Mouse (Mus musculus): Measurements from ENCODE around the gene Ptprn. TPM values are rescaled to one million over a fixed set of nuclear protein-coding genes. Genes with fewer than 3 reads are reported as not detected.

Ptprn gene
- total RNA-seq, 4 experiments from 2014 or later = 59.0 to 80.7 (median 66.5) TPM

DNA sequence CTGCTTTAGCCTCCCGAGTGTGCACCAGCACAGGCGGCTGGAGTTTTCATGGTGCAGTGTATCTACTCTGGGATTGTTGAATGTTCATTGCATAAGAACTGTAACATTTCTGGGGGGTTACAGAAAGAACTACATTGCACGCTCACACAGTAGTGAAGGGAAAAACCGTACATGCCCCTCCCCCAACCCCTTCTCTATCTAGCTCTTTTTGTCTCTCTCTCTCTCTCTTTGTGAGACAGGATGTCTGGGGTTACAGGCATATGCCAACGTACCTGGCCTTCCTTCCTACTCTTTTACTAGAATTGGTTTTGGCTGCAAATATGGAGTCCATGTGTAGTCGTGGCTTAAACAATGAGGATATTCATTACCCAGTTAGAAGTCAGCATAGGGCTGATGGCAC lies 41.4 kb downstream of the Ptprn start:
- no peak for DNase-seq

DNA sequence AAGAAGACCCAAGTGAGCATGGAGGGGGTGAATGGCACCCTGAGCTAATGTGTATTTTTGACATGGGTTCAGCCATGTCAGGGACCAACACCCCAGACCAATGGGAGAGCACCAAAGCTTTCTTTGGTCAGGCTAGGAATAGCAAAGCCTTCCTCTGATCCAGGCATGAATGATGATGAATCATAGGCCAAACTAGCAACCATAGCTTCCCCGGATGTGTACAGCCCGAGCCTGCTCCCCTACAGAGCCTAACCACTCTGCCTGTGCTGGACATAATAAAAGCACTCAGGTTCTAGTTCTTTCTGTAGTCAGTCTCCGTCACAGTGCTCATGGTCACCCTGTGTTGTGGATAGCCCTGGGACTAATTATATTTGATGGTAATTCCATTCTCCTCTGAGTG lies 42.8 kb downstream of the Ptprn start:
- DNase-seq = no peak

DNA sequence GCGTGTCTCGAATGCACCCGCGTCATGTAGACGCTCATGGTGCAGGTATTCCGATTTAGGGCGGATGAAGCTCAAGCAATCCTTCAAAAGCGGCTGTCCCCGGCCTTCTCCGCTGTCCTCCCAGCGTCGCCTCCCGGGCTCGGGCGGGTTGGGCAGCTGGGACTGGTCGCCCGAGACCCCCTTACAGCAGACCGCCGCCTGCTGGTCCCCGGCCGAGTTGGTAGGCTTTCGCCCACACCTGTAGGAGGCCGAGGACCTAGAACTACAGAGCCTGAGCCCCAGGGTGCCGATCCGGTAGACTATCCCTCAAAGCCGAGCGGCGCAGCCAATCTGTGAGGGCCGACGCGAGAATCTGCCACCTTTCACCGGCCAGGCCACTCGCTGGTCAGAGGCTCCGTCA lies 44.8 kb downstream of the Ptprn start, which contains the start of gene Tuba4a:
TSS of gene Tuba4a (minus strand) at position 335 of the 400 bp plus-strand sequence.
- DNase-seq = no peak

DNA sequence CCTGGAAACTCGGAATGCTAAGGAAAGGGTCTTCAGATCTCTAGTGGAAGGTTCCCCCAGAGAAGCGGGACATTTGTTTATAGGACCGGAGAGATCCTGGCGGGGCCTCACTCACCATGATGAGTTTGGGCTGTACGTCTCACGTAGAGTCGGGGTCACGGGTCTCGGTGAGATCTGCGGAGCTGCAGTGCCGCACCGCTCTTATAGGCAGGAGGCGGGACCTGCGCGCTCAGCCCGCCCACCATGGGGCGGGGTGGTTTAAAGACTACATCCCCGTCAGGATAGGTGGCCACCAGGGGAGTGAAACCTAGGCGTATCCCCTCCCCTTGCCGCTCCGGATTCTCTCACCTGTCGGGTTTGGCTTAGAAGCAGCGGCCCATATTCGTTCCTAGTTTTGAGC lies 45.2 kb downstream of the Ptprn start:
- DNase-seq = peak; percentile 81

DNA sequence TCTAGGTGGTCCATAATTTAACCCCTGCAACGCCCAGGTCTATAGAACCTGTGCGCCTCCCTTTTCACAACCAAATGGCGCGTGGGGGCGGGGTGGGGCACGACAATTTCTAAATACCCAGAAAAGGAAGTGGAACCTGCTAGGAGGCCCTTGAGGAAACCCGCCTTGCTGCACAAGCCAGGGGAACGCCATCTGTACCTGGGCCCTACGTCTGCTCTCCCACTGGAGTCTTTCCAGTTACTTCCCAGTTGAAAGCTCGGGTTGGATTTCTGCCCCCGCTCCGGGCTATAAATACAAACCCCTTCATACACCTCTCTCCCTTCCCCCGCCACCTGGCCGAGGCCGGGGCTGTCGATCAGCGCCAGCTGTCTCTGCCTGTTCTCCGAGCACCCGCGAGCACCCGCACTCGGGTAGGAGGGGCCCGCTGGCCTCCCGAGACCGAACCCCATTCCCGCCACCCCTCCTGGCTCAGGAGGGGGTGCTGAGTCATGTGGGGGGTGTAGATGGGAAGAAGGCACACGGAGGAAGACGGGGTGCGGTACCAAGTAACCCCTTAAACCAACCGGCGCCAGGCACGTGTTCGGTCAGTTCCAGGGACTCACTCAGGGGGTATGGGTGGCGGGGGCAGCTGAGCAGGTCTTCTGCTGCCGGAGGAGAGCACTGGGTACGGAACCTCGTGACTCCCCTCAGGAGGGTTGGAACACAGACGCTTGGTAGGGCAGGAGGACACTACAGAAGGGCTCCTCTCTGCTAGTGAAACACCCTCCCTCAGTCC lies 45.9 kb downstream of the Ptprn start:
- DNase-seq = no peak

GRCm38 (mm10) chr1:75217893-75218226 lies 46.4 kb downstream of the Ptprn start:
- DNase-seq = no peak

GRCm38 (mm10) chr1:75216797-75217585 lies 47.3 kb downstream of the Ptprn start:
- no peak for DNase-seq

DNA sequence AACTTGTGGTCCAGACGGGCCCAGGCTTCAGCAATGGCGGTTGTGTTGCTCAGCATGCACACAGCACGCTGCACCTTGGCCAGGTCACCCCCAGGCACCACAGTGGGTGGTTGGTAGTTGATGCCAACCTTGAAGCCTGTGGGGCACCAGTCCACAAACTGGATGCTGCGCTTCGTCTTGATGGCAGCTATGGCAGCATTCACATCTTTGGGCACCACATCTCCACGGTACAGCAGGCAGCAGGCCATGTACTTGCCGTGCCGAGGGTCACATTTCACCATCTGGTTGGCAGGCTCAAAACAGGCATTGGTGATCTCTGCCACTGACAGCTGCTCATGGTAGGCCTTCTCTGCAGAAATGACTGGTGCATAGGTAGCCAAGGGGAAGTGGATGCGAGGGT lies 48.5 kb downstream of the Ptprn start:
- no peak for DNase-seq

GRCm38 (mm10) chr1:75214886-75215285 lies 49.4 kb downstream of the Ptprn start:
- DNase-seq = no peak

- DNase-seq = no peak
These were observed 49.9 kb downstream of the Ptprn start for GRCm38 (mm10) chr1:75214442-75214841.

DNA sequence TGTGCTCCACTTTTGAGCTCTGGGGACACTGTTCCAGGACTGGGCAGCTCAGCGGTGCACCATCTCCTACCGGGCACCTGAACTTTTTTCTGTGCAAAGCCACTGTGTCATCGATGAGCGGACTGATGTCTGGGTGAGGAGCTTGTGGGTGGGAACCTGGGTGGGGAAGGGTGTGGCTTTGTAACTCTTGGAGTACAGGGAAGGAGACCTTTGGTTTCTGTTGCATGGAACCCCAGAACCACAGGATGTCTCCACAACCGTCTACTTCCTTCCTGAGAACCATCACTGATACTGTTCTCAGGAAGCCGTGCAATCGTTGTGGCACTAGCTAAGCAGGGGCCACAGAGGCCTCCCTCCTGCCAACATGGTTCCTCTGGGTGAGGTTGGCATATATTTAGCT lies 51.2 kb downstream of the Ptprn start:
- no peak for DNase-seq

DNA sequence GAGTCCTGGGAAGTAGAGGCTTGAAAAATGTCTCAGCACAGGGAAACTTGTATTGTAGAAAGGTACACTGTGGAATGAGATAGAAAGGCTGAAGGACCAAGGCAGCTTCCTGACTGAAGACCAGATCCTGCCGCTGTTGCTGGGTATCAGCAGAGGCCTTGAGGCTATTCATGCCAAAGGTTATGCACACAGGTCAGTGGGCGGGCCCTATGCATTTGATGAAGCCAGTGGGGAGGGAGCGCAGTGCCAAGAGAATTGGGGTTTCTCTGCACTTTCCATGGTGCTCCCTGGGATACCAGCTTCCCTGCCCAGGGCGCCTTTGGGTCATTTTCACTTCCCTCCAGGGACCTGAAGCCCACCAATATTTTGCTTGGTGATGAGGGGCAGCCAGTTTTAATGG lies 51.8 kb downstream of the Ptprn start:
- DNase-seq = no peak

DNA sequence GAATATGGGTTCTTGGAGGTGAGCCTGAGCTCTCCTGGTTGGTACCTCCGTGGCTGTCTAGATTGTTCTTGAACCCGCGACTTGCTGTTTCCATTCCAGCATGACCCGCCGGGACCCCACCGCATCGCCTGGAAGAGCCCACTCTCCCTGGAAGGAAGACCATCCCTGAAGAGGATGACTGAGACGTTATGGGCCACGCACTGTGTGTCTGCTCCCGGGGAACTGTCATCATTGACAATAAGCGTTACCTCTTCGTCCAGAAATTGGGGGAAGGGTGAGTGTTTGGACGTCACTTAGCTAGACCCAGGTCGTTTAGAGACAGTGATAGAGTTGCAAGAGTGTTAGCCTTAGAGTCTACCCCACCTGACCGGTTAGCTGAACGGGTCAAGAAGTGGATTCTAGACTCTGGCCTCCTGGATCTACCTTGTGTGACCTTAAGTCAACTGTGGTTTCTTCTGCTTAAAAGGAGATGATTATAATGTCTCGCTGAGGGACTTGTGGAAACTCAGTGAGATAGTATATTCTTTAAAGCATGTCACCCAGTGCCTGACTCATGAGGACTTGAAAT lies 53.1 kb downstream of the Ptprn start:
- no peak for DNase-seq

- peak; percentile 95 for DNase-seq
These were observed 53.9 kb downstream of the Ptprn start, which contains the start of the genes Glb1l and Stk16 for GRCm38 (mm10) chr1:75210136-75211087. Gene Glb1l (minus strand): TSS chr1:75210813. Gene Stk16 (plus strand): TSS chr1:75210838.

GRCm38 (mm10) chr1:75208967-75209678 lies 55.2 kb downstream of the Ptprn start:
- peak; percentile 34 for DNase-seq

DNA sequence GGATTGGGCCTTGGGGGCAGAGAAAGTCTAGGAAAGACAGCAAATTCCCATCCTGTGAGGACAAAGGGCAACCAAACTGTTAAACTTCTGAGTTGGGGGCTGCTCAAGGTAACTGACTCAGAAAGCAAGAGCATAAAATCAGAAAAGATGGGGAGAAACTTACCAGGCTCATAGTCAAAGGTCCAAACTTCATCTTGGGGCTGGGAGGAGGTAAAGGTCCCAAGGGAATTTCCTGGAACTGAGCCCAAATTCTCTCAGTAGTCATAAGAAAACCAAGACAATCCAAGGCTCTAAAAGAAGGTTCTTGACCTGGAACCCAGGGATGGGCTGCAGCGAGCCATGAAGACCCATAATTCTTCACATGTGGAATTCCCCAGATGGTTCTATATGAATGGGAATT lies 63.1 kb downstream of the Ptprn start:
- no peak for DNase-seq

Small RNAs within 50 kb of the gene (microRNA-seq; reads per million reads assigned to microRNA genes)
- 0 reads per million in 2 experiments for gene Gm27943

Other genes with a start within 250 kb of the Ptprn start
- 1 to 10 TPM; 5.7 to 7.3 (median 7.2) TPM for gene Nhej1, start 139.3 kb downstream of the Ptprn start, total RNA-seq (2022)
- under 1 TPM; 0.15 to 0.77 (median 0.29) TPM for gene Slc23a3, start 130.6 kb downstream of the Ptprn start, total RNA-seq (2022)
- 10 to 100 TPM; 38.5 to 48.6 (median 43.4) TPM for gene Cnppd1, start 121.8 kb downstream of the Ptprn start, total RNA-seq (2022)
- gene Retreg2, start 121.7 kb downstream of the Ptprn start, total RNA-seq (2022) = 100 to 1,000 TPM in 3 of 4 experiments, 10 to 100 TPM in 1; 98.5 to 113 (median 104) TPM
- gene Zfand2b, start 95.9 kb downstream of the Ptprn start, total RNA-seq (2022) = 10 to 100 TPM; 34.2 to 39.7 (median 36.2) TPM
- 10 to 100 TPM; 20.9 to 32.9 (median 31.4) TPM for gene Abcb6, start 84.1 kb downstream of the Ptprn start, total RNA-seq (2022)
- 10 to 100 TPM; 17.0 to 28.2 (median 22.8) TPM for gene Ankzf1, start 72.4 kb downstream of the Ptprn start, total RNA-seq (2022)
- 10 to 100 TPM; 41.9 to 52.6 (median 47.6) TPM for gene Atg9a, start 72.3 kb downstream of the Ptprn start, total RNA-seq (2022)
- gene Glb1l, start 53.7 kb downstream of the Ptprn start, total RNA-seq (2022) = 10 to 100 TPM; 19.4 to 49.8 (median 33.2) TPM
- 100 to 1,000 TPM; 102 to 131 (median 120) TPM for gene Stk16, start 53.7 kb downstream of the Ptprn start, total RNA-seq (2022)
- 10 to 100 TPM; 43.5 to 54.4 (median 49.1) TPM for gene Tuba4a, start 44.6 kb downstream of the Ptprn start, total RNA-seq (2022)
- not detected for gene A630095N17Rik, start 32.4 kb downstream of the Ptprn start, total RNA-seq (2022)
- 100 to 1,000 TPM in 3 of 4 experiments, 10 to 100 TPM in 1; 85.7 to 111 (median 108) TPM for gene Dnajb2, start 28.1 kb downstream of the Ptprn start, total RNA-seq (2022)
- gene Resp18, start 13.9 kb upstream of the Ptprn start, total RNA-seq (2022) = 100 to 1,000 TPM; 143 to 279 (median 188) TPM
- 100 to 1,000 TPM; 101 to 112 (median 104) TPM for gene Dnpep, start 53.5 kb upstream of the Ptprn start, total RNA-seq (2022)
- gene Des, start 95.8 kb upstream of the Ptprn start, total RNA-seq (2022) = 10 to 100 TPM; 13.3 to 16.4 (median 15.6) TPM
- 10 to 100 TPM; 13.7 to 32.9 (median 22.2) TPM for gene Speg, start 110.8 kb upstream of the Ptprn start, total RNA-seq (2022)
- gene Gmppa, start 171.4 kb upstream of the Ptprn start, total RNA-seq (2022) = 100 to 1,000 TPM in 1 of 4 experiments, 10 to 100 TPM in 3; 56.5 to 103 (median 92.0) TPM
- 10 to 100 TPM in 2 of 4 experiments, 1 to 10 TPM in 2; 4.9 to 11.1 (median 8.4) TPM for gene Asic4, start 185.9 kb upstream of the Ptprn start, total RNA-seq (2022)
- gene Chpf, start 214.8 kb upstream of the Ptprn start, total RNA-seq (2022) = 10 to 100 TPM; 56.6 to 72.7 (median 67.0) TPM
- 1 to 10 TPM; 2.5 to 5.8 (median 3.0) TPM for gene Tmem198, start 215.0 kb upstream of the Ptprn start, total RNA-seq (2022)
- 100 to 1,000 TPM in 1 of 4 experiments, 10 to 100 TPM in 3; 71.0 to 109 (median 87.5) TPM for gene Obsl1, start 241.9 kb upstream of the Ptprn start, total RNA-seq (2022)
- 10 to 100 TPM; 22.8 to 56.9 (median 34.3) TPM for gene Inha, start 242.6 kb upstream of the Ptprn start, total RNA-seq (2022)